8 mouse cellular contexts compared by ENCODE assay signal in genomic region chr5:139251736-139252080, GRCm38 (mm10). TPM values are rescaled to one million over a fixed set of nuclear protein-coding genes. Genes with fewer than 3 reads are reported as not detected.
A peak's percentile ranks its signal among the peaks of the same experiment; 100 is the strongest.
DNase-seq lines count a peak whose midpoint lies in the region; ATAC-seq and TF ChIP-seq lines count a peak whose summit lies in the region.

No protein-coding gene starts in this region.

- no peaks in the 10 kb centered on the region for H3K9me3 ChIP-seq in heart, postnatal 0 days (replicated peaks; ENCODE audit: control insufficient read depth, low read length)
- H3K9me3 ChIP-seq in hindbrain, embryonic 14.5 days (ENCODE audit: control insufficient read depth, low read length), result no peaks in the 10 kb centered on the region
- H3K9me3 ChIP-seq in midbrain, embryonic 12.5 days, result no peaks in the 10 kb centered on the region

- peak; percentile 11 for DNase-seq in heart, postnatal 0 days (ENCODE audit: low spot score)
- DNase-seq in heart, adult 8-10 months (ENCODE audit: low spot score), result no peak
- DNase-seq in brain, embryonic 14.5 days (ENCODE audit: low read depth), result no peak
- DNase-seq in hindbrain, embryonic 14.5 days (ENCODE audit: low spot score), result no peak
- DNase-seq in layer of hippocampus, adult 18-20 months (ENCODE audit: low spot score in 2 of 2), result no peak
- DNase-seq in gastrocnemius, adult 8-10 months (ENCODE audit: low spot score in 2 of 2), result no peak
- DNase-seq in c-Kit-positive CD71-positive TER-119-positive erythroid progenitor cells, embryonic 14.5 days (ENCODE audit: low spot score), result no peak

- TF ChIP-seq EP300 in heart, postnatal 0 days (IDR thresholded peaks at IDR 0.05; ENCODE audit: low read depth), result no peak

- H3K4me2 ChIP-seq in heart, postnatal 0 days (ENCODE audit: low read depth, low read length), result peak overlapping the region; percentile 71
- peak overlapping the region; percentile 92 for H3K4me2 ChIP-seq in hindbrain, embryonic 14.5 days (replicated peaks)
- H3K4me2 ChIP-seq in midbrain, embryonic 12.5 days (replicated peaks), result peak overlapping the region; percentile 95

- H3K27ac ChIP-seq in heart, postnatal 0 days (ENCODE audit: low read depth), result peak overlapping the region; percentile 81
- peak overlapping the region; percentile 89 for H3K27ac ChIP-seq in hindbrain, embryonic 14.5 days
- peak overlapping the region; percentile 83 for H3K27ac ChIP-seq in midbrain, embryonic 12.5 days (replicated peaks)

- peak overlapping the region; percentile 71 for H3K4me3 ChIP-seq in heart, postnatal 0 days (ENCODE audit: low read depth, low read length)
- peak overlapping the region; percentile 65 for H3K4me3 ChIP-seq in hindbrain, embryonic 14.5 days (replicated peaks; ENCODE audit: low read length)
- peak overlapping the region; percentile 80 for H3K4me3 ChIP-seq in midbrain, embryonic 12.5 days

- H3K4me1 ChIP-seq in heart, postnatal 0 days (ENCODE audit: control insufficient read depth, insufficient read depth), result peaks cover 34% of the 10 kb centered on the region
- peaks cover 23% of the 10 kb centered on the region for H3K4me1 ChIP-seq in hindbrain, embryonic 14.5 days (replicated peaks; ENCODE audit: control insufficient read depth, insufficient read depth, low read length)
- peaks cover 27% of the 10 kb centered on the region for H3K4me1 ChIP-seq in midbrain, embryonic 12.5 days

- H3K27me3 ChIP-seq in heart, postnatal 0 days (ENCODE audit: control insufficient read depth, insufficient read depth, low read length), result no peaks in the 10 kb centered on the region
- H3K27me3 ChIP-seq in hindbrain, embryonic 14.5 days (ENCODE audit: control insufficient read depth, insufficient read depth, low read length), result no peaks in the 10 kb centered on the region
- no peaks in the 10 kb centered on the region for H3K27me3 ChIP-seq in midbrain, embryonic 12.5 days

- no peak; the same call in none of the 2 replicates for TF ChIP-seq CTCF in heart, postnatal 0 days (IDR thresholded peaks at IDR 0.05; ENCODE audit: low read depth)
- TF ChIP-seq CTCF in brain, embryonic 14.5 days (IDR thresholded peaks at IDR 0.05; ENCODE audit: borderline replicate concordance, extremely low read depth, insufficient read depth, insufficient read length), result no peak

- peaks cover 36% of the 10 kb centered on the region for H3K36me3 ChIP-seq in heart, postnatal 0 days (replicated peaks; ENCODE audit: control insufficient read depth, insufficient read depth, low read length)
- H3K36me3 ChIP-seq in hindbrain, embryonic 14.5 days (replicated peaks; ENCODE audit: control insufficient read depth, insufficient read depth), result peaks cover 39% of the 10 kb centered on the region
- peaks cover 43% of the 10 kb centered on the region for H3K36me3 ChIP-seq in midbrain, embryonic 12.5 days

- TF ChIP-seq POLR2A in brain, embryonic 14.5 days (IDR thresholded peaks at IDR 0.05; ENCODE audit: borderline replicate concordance, extremely low read depth, insufficient read depth, insufficient read length, poor library complexity, severe bottlenecking), result peak; percentile 39; the same call in 1 of the 2 replicates

- ATAC-seq in heart, postnatal 0 days (ENCODE audit: insufficient read depth, low read depth), result peak; percentile 4
- peak; percentile 49 for ATAC-seq in hindbrain, embryonic 14.5 days (ENCODE audit: low FRiP score)
- ATAC-seq in midbrain, embryonic 12.5 days (ENCODE audit: low FRiP score, low read depth), result peak; percentile 64; the same call in 1 of the 2 replicates

- under 1% methylated on average over 8 of the region's 8 CpGs for WGBS in heart, postnatal 0 days
- WGBS in hindbrain, embryonic 14.5 days, result 0% methylated on average over 8 of the region's 8 CpGs
- under 1% methylated on average over 8 of the region's 8 CpGs for WGBS in midbrain, embryonic 12.5 days

- H3K9ac ChIP-seq in heart, postnatal 0 days (replicated peaks; ENCODE audit: low read depth, low read length), result peak overlapping the region; percentile 48
- peak overlapping the region; percentile 76 for H3K9ac ChIP-seq in hindbrain, embryonic 14.5 days
- peak overlapping the region; percentile 68 for H3K9ac ChIP-seq in midbrain, embryonic 12.5 days (replicated peaks)

RNA-seq across cellular contexts. Expression of gene Get4, which starts 0.4 kb away (rescaled TPM):
- total RNA-seq in heart, postnatal 0 days (2014; rRNA removed; ENCODE audit: low replicate concordance), result 56.8 and 61.6 TPM in 2 replicates
- 153 TPM in 2 replicates for polyA plus RNA-seq in heart, postnatal 0 days (2015; fragmentation: Nextera tagmentation; extraction: Ambion mirVana)
- total RNA-seq in heart, adult 8-10 months (2022), result 10 to 100 TPM; 39.1 to 45.9 (median 43.7) TPM
- 93.2 and 122 TPM in 2 replicates for polyA plus RNA-seq in brain, embryonic 14.5 days (2012; rRNA removed)
- 109 and 116 TPM in 2 replicates for polyA plus RNA-seq in hindbrain, embryonic 14.5 days (2014; fragmentation: Nextera tagmentation; extraction: Ambion mirVana)
- polyA plus RNA-seq in midbrain, embryonic 12.5 days (2016; fragmentation: Nextera tagmentation; extraction: Ambion mirVana), result 130 and 132 TPM in 2 replicates
- 10 to 100 TPM; 50.5 to 57.1 TPM for total RNA-seq in layer of hippocampus, adult 18-20 months (2021)
- total RNA-seq in gastrocnemius, adult 8-10 months (2022), result 10 to 100 TPM; 32.8 to 36.4 (median 34.1) TPM

RNA-seq across cellular contexts. Expression of gene Sun1, which starts 51.3 kb away (rescaled TPM):
- 46.5 and 71.5 TPM in 2 replicates for total RNA-seq in heart, postnatal 0 days (2014; rRNA removed; ENCODE audit: low replicate concordance)
- 22.4 and 22.6 TPM in 2 replicates for polyA plus RNA-seq in heart, postnatal 0 days (2015; fragmentation: Nextera tagmentation; extraction: Ambion mirVana)
- 10 to 100 TPM; 48.0 to 58.0 (median 50.7) TPM for total RNA-seq in heart, adult 8-10 months (2022)
- polyA plus RNA-seq in brain, embryonic 14.5 days (2012; rRNA removed), result 72.7 and 75.2 TPM in 2 replicates
- polyA plus RNA-seq in hindbrain, embryonic 14.5 days (2014; fragmentation: Nextera tagmentation; extraction: Ambion mirVana), result 44.1 and 44.7 TPM in 2 replicates
- polyA plus RNA-seq in midbrain, embryonic 12.5 days (2016; fragmentation: Nextera tagmentation; extraction: Ambion mirVana), result 48.1 and 53.1 TPM in 2 replicates
- 10 to 100 TPM; 80.3 to 86.3 TPM for total RNA-seq in layer of hippocampus, adult 18-20 months (2021)
- total RNA-seq in gastrocnemius, adult 8-10 months (2022), result 10 to 100 TPM; 33.7 to 44.4 (median 41.2) TPM

Comparison
In these comparisons a context has a peak if more than half of its experiments do, and no peak if none do; other contexts are left out.
1. ATAC-seq: peak in every context shown above with its lines; median percentile 64 in midbrain, embryonic 12.5 days; 49 in hindbrain, embryonic 14.5 days; 4 in heart, postnatal 0 days.